8 mouse cellular contexts compared by ENCODE assay signal in genomic region chr10:59911091-59911490, GRCm38 (mm10). TPM values are rescaled to one million over a fixed set of nuclear protein-coding genes. Genes with fewer than 3 reads are reported as not detected.
A peak's percentile ranks its signal among the peaks of the same experiment; 100 is the strongest.
DNase-seq lines count a peak whose midpoint lies in the region; ATAC-seq and TF ChIP-seq lines count a peak whose summit lies in the region.

No protein-coding gene starts in this region.

- WGBS in heart, embryonic 12.5 days: 41% methylated on average over 6 of the region's 6 CpGs
- WGBS in hindbrain, postnatal 0 days: 21% methylated on average over 6 of the region's 6 CpGs
- WGBS in neural tube, embryonic 12.5 days: 30% methylated on average over 6 of the region's 6 CpGs

- no peaks in the 10 kb centered on the region for H3K27me3 ChIP-seq in heart, embryonic 12.5 days (replicated peaks)
- H3K27me3 ChIP-seq in E14TG2a.4 (ENCODE audit: insufficient read depth, low read length): peaks cover 29% of the 10 kb centered on the region
- H3K27me3 ChIP-seq in hindbrain, postnatal 0 days (ENCODE audit: insufficient read depth, low read length): no peaks in the 10 kb centered on the region
- H3K27me3 ChIP-seq in neural tube, embryonic 12.5 days (replicated peaks): no peaks in the 10 kb centered on the region

- no peak for TF ChIP-seq CTCF in E14TG2a.4 (conservative IDR thresholded peaks at IDR 0.05; ENCODE audit: low read length)
- TF ChIP-seq CTCF in hindbrain, postnatal 0 days (IDR thresholded peaks at IDR 0.05; ENCODE audit: low read depth): no peak

- peak overlapping the region; percentile 56 for H3K4me2 ChIP-seq in heart, embryonic 12.5 days
- H3K4me2 ChIP-seq in hindbrain, postnatal 0 days (ENCODE audit: low read depth, low read length): 0 out of 2 replicates have a peak overlapping the region, but pooled peaks have one; percentile 30
- peak overlapping the region; percentile 56 for H3K4me2 ChIP-seq in neural tube, embryonic 12.5 days (replicated peaks)

- peak overlapping the region; percentile 57 for H3K9ac ChIP-seq in heart, embryonic 12.5 days
- H3K9ac ChIP-seq in hindbrain, postnatal 0 days (replicated peaks; ENCODE audit: low read length): no peak overlapping the region
- H3K9ac ChIP-seq in neural tube, embryonic 12.5 days: peak overlapping the region; percentile 45; the same call in 1 of the 2 replicates

- no peak for ATAC-seq in heart, embryonic 12.5 days (ENCODE audit: insufficient number of reproducible peaks, low FRiP score)
- no peak for ATAC-seq in hindbrain, postnatal 0 days
- peak; percentile 22; the same call in 1 of the 2 replicates for ATAC-seq in neural tube, embryonic 12.5 days (ENCODE audit: low FRiP score, low read depth)

- H3K4me3 ChIP-seq in heart, embryonic 12.5 days: no peak overlapping the region
- H3K4me3 ChIP-seq in E14TG2a.4 (replicated peaks; ENCODE audit: low read length): peak overlapping the region; percentile 70
- no peak overlapping the region for H3K4me3 ChIP-seq in hindbrain, postnatal 0 days (ENCODE audit: low read length)
- H3K4me3 ChIP-seq in neural tube, embryonic 12.5 days: no peak overlapping the region

- H3K4me1 ChIP-seq in heart, embryonic 12.5 days (replicated peaks): peaks cover 64% of the 10 kb centered on the region
- peaks cover 88% of the 10 kb centered on the region for H3K4me1 ChIP-seq in E14TG2a.4 (replicated peaks; ENCODE audit: low read depth, low read length)
- peaks cover 16% of the 10 kb centered on the region; the same call in 1 of the 2 replicates for H3K4me1 ChIP-seq in hindbrain, postnatal 0 days (ENCODE audit: insufficient read depth, low read length)
- peaks cover 37% of the 10 kb centered on the region for H3K4me1 ChIP-seq in neural tube, embryonic 12.5 days

- DNase-seq in heart, adult 9 months (ENCODE audit: low spot score in 2 of 2): no peak
- no peak for DNase-seq in hindbrain, postnatal 0 days (ENCODE audit: low spot score)
- no peak for DNase-seq in embryo, embryonic 10.5 days (ENCODE audit: low spot score)
- no peak for DNase-seq in ovary, postnatal 14 days (ENCODE audit: low spot score)
- DNase-seq in urinary bladder, postnatal 10 days (ENCODE audit: low spot score): no peak

- no peak overlapping the region for H3K27ac ChIP-seq in heart, embryonic 12.5 days (ENCODE audit: poor library complexity, severe bottlenecking)
- H3K27ac ChIP-seq in hindbrain, postnatal 0 days: no peak overlapping the region
- no peak overlapping the region for H3K27ac ChIP-seq in neural tube, embryonic 12.5 days

- no peaks in the 10 kb centered on the region for H3K36me3 ChIP-seq in heart, embryonic 12.5 days
- H3K36me3 ChIP-seq in E14TG2a.4 (ENCODE audit: insufficient read depth, low read length): no peaks in the 10 kb centered on the region
- no peaks in the 10 kb centered on the region for H3K36me3 ChIP-seq in hindbrain, postnatal 0 days (ENCODE audit: insufficient read depth, low read length)
- no peaks in the 10 kb centered on the region for H3K36me3 ChIP-seq in neural tube, embryonic 12.5 days

- H3K9me3 ChIP-seq in heart, embryonic 12.5 days (replicated peaks): no peaks in the 10 kb centered on the region
- no peaks in the 10 kb centered on the region for H3K9me3 ChIP-seq in E14TG2a.4 (ENCODE audit: low read length)
- H3K9me3 ChIP-seq in hindbrain, postnatal 0 days (ENCODE audit: low read length): no peaks in the 10 kb centered on the region
- no peaks in the 10 kb centered on the region for H3K9me3 ChIP-seq in neural tube, embryonic 12.5 days

RNA-seq across cellular contexts. Expression of gene Dnajb12, which starts 31.7 kb away (rescaled TPM):
- polyA plus RNA-seq in heart, embryonic 12.5 days (2016; fragmentation: Nextera tagmentation; extraction: Ambion mirVana): 31.4 and 32.8 TPM in 2 replicates
- total RNA-seq in hindbrain, postnatal 0 days (2014; rRNA removed): 45.1 and 56.8 TPM in 2 replicates
- polyA plus RNA-seq in hindbrain, postnatal 0 days (2015; fragmentation: Nextera tagmentation; extraction: Ambion mirVana): 25.5 and 26.4 TPM in 2 replicates
- polyA plus RNA-seq in neural tube, embryonic 12.5 days (2016; fragmentation: Nextera tagmentation; extraction: Ambion mirVana): 20.3 and 23.6 TPM in 2 replicates

RNA-seq across cellular contexts. Expression of gene Ddit4, which starts 40.5 kb away (rescaled TPM):
- polyA plus RNA-seq in heart, embryonic 12.5 days (2016; fragmentation: Nextera tagmentation; extraction: Ambion mirVana): 23.9 and 25.7 TPM in 2 replicates
- 55.9 and 76.6 TPM in 2 replicates for total RNA-seq in hindbrain, postnatal 0 days (2014; rRNA removed)
- polyA plus RNA-seq in hindbrain, postnatal 0 days (2015; fragmentation: Nextera tagmentation; extraction: Ambion mirVana): 55.2 and 56.9 TPM in 2 replicates
- polyA plus RNA-seq in neural tube, embryonic 12.5 days (2016; fragmentation: Nextera tagmentation; extraction: Ambion mirVana): 75.7 and 78.9 TPM in 2 replicates
